ENCODE assay signal across 15 mouse cellular contexts in genomic region chr16:45999374-46000191, GRCm38 (mm10). TPM values are rescaled to one million over a fixed set of nuclear protein-coding genes. Genes with fewer than 3 reads are reported as not detected.
DNase-seq lines count a peak whose midpoint lies in the region; ATAC-seq lines count a peak whose summit lies in the region.
"Had no signal": no experiment of that assay in that cellular context is flagged by ENCODE, and none has a peak within 500 bp of the region (broad histone marks: within the 10 kb centered on the region; RNA-seq: fewer than 3 reads in every experiment).

No protein-coding gene starts in this region.

- H3K4me1 ChIP-seq in neural tube, embryonic 12.5 days: no peaks in the 10 kb centered on the region
- H3K4me1 ChIP-seq in neural tube, embryonic 15.5 days: peaks cover 3% of the 10 kb centered on the region
- peaks cover 15% of the 10 kb centered on the region for H3K4me1 ChIP-seq in midbrain, embryonic 12.5 days

- H3K36me3 ChIP-seq in neural tube, embryonic 12.5 days: no peaks in the 10 kb centered on the region
- no peaks in the 10 kb centered on the region for H3K36me3 ChIP-seq in neural tube, embryonic 15.5 days
- H3K36me3 ChIP-seq in midbrain, embryonic 12.5 days: no peaks in the 10 kb centered on the region
- H3K36me3 ChIP-seq: embryonic facial prominence, embryonic 15.5 days had no signal

- no peaks in the 10 kb centered on the region for H3K9me3 ChIP-seq in neural tube, embryonic 12.5 days
- H3K9me3 ChIP-seq in neural tube, embryonic 15.5 days (replicated peaks): no peaks in the 10 kb centered on the region
- no peaks in the 10 kb centered on the region for H3K9me3 ChIP-seq in midbrain, embryonic 12.5 days
- H3K9me3 ChIP-seq: embryonic facial prominence, embryonic 15.5 days; megakaryocyte, embryonic 14.5 days had no signal

- H3K4me2 ChIP-seq in neural tube, embryonic 12.5 days (replicated peaks): no peak overlapping the region; the same call in 1 of the 2 replicates
- H3K4me2 ChIP-seq in neural tube, embryonic 15.5 days: no peak overlapping the region
- H3K4me2 ChIP-seq in midbrain, embryonic 12.5 days (replicated peaks): 0 out of 2 replicates have a peak overlapping the region, but pooled peaks have one; percentile 9
- H3K4me2 ChIP-seq: embryonic facial prominence, embryonic 15.5 days had no signal

- DNase-seq in cerebellum, postnatal 10 days: peak; percentile 26 to 28
- DNase-seq in spleen, postnatal 4 days (ENCODE audit: low spot score in 2 of 2): no peak
- no peak for DNase-seq in spleen, postnatal 14 days (ENCODE audit: low spot score in 2 of 2)
- no peak for DNase-seq in c-Kit-positive CD71-positive TER-119-positive erythroid progenitor cells, embryonic 14.5 days (ENCODE audit: low spot score)
- DNase-seq: cerebellum, adult 9-10 months; gastrocnemius, adult 2 months; spleen, adult 18-20 months; thymus, adult 18-20 months had no signal

- H3K27me3 ChIP-seq in neural tube, embryonic 12.5 days (replicated peaks): no peaks in the 10 kb centered on the region
- H3K27me3 ChIP-seq in neural tube, embryonic 15.5 days (replicated peaks): no peaks in the 10 kb centered on the region
- H3K27me3 ChIP-seq in midbrain, embryonic 12.5 days: no peaks in the 10 kb centered on the region
- H3K27me3 ChIP-seq: embryonic facial prominence, embryonic 15.5 days; megakaryocyte, embryonic 14.5 days had no signal

- 32% methylated on average over 10 of the region's 10 CpGs for WGBS in neural tube, embryonic 12.5 days
- 25% methylated on average over 10 of the region's 10 CpGs for WGBS in neural tube, embryonic 15.5 days
- 47% methylated on average over 10 of the region's 10 CpGs for WGBS in midbrain, embryonic 12.5 days

- H3K9ac ChIP-seq in neural tube, embryonic 12.5 days: no peak overlapping the region
- H3K9ac ChIP-seq in neural tube, embryonic 15.5 days (replicated peaks): no peak overlapping the region
- H3K9ac ChIP-seq in midbrain, embryonic 12.5 days (replicated peaks): no peak overlapping the region
- H3K9ac ChIP-seq: embryonic facial prominence, embryonic 15.5 days had no signal

- no peak overlapping the region for H3K4me3 ChIP-seq in neural tube, embryonic 12.5 days
- no peak overlapping the region for H3K4me3 ChIP-seq in neural tube, embryonic 15.5 days (replicated peaks)
- H3K4me3 ChIP-seq in midbrain, embryonic 12.5 days: no peak overlapping the region
- H3K4me3 ChIP-seq: embryonic facial prominence, embryonic 15.5 days; gastrocnemius, adult 2 months; megakaryocyte, embryonic 14.5 days had no signal

- no peak for ATAC-seq in cerebellum, adult (ENCODE audit: insufficient number of reproducible peaks, low FRiP score, low TSS enrichment)
- ATAC-seq in neural tube, embryonic 12.5 days (ENCODE audit: low FRiP score, low read depth): peak; percentile 74
- no peak for ATAC-seq in neural tube, embryonic 15.5 days (ENCODE audit: low FRiP score)
- ATAC-seq in midbrain, embryonic 12.5 days (ENCODE audit: low FRiP score, low read depth): peak; percentile 83
- ATAC-seq: intestine, embryonic 16.5 days had no signal

- no peak overlapping the region for H3K27ac ChIP-seq in neural tube, embryonic 12.5 days
- no peak overlapping the region for H3K27ac ChIP-seq in neural tube, embryonic 15.5 days (replicated peaks)
- 0 out of 2 replicates have a peak overlapping the region, but pooled peaks have one; percentile 20 for H3K27ac ChIP-seq in midbrain, embryonic 12.5 days (replicated peaks)
- H3K27ac ChIP-seq: embryonic facial prominence, embryonic 15.5 days; gastrocnemius, adult 2 months had no signal

RNA-seq across cellular contexts. Expression of gene Plcxd2, which starts 10.4 kb away (rescaled TPM):
- polyA plus RNA-seq in neural tube, embryonic 12.5 days (2016; fragmentation: Nextera tagmentation; extraction: Ambion mirVana): 6.6 and 6.8 TPM in 2 replicates
- 14.9 and 15.8 TPM in 2 replicates for polyA plus RNA-seq in neural tube, embryonic 15.5 days (2015; fragmentation: Nextera tagmentation; extraction: Ambion mirVana)
- 5.6 and 5.9 TPM in 2 replicates for polyA plus RNA-seq in midbrain, embryonic 12.5 days (2016; fragmentation: Nextera tagmentation; extraction: Ambion mirVana)

RNA-seq across cellular contexts. Expression of gene Phldb2, which starts 46.2 kb away (rescaled TPM):
- 31.8 and 32.9 TPM in 2 replicates for polyA plus RNA-seq in neural tube, embryonic 12.5 days (2016; fragmentation: Nextera tagmentation; extraction: Ambion mirVana)
- polyA plus RNA-seq in neural tube, embryonic 15.5 days (2015; fragmentation: Nextera tagmentation; extraction: Ambion mirVana): 7.2 and 11.2 TPM in 2 replicates
- polyA plus RNA-seq in midbrain, embryonic 12.5 days (2016; fragmentation: Nextera tagmentation; extraction: Ambion mirVana): 33.4 and 42.6 TPM in 2 replicates

Comparison
In these comparisons a context has a peak if more than half of its experiments do, and no peak if none do; other contexts are left out.
1. ATAC-seq: peak in neural tube, embryonic 12.5 days (single experiment) and midbrain, embryonic 12.5 days (single experiment); none in cerebellum, adult (single experiment) and neural tube, embryonic 15.5 days (single experiment).
2. DNase-seq: peak in cerebellum, postnatal 10 days (2 of 2); none in spleen, postnatal 4 days (0 of 2), spleen, postnatal 14 days (0 of 2) and c-Kit-positive CD71-positive TER-119-positive erythroid progenitor cells, embryonic 14.5 days (single experiment).